ENCODE assay signal across 8 mouse cellular contexts in genomic region chr10:13473287-13473832, GRCm38 (mm10). TPM values are rescaled to one million over a fixed set of nuclear protein-coding genes. Genes with fewer than 3 reads are reported as not detected.
DNase-seq lines count a peak whose midpoint lies in the region; ATAC-seq and TF ChIP-seq lines count a peak whose summit lies in the region.

No protein-coding gene starts in this region.

- ATAC-seq in forebrain, postnatal 0 days: peak; percentile 2; the same call in 1 of the 2 replicates
- ATAC-seq in liver, embryonic 16.5 days (ENCODE audit: low read depth): no peak

- peak overlapping the region; percentile 99 for H3K4me2 ChIP-seq in forebrain, postnatal 0 days (ENCODE audit: low read depth)
- H3K4me2 ChIP-seq in liver, embryonic 16.5 days (ENCODE audit: low read depth, low read length): peak overlapping the region; percentile 74

- H3K27me3 ChIP-seq in heart, adult 2 months (ENCODE audit: control insufficient read depth, insufficient read depth, low read length): no peaks in the 10 kb centered on the region; the same call in 1 of the 2 replicates
- H3K27me3 ChIP-seq in forebrain, postnatal 0 days (ENCODE audit: insufficient read depth, low read length): peaks cover 5% of the 10 kb centered on the region
- H3K27me3 ChIP-seq in liver, embryonic 16.5 days (ENCODE audit: control insufficient read depth, insufficient read depth, low read depth, low read length): peaks cover 35% of the 10 kb centered on the region

- DNase-seq in heart, adult 2 months: no peak
- DNase-seq in heart, postnatal 4 days: no peak
- DNase-seq in ES-E14 (ENCODE audit: low read depth, low spot score): no peak
- no peak for DNase-seq in forebrain, postnatal 0 days
- no peak for DNase-seq in frontal cortex, postnatal 36 days (ENCODE audit: low spot score in 2 of 2)
- no peak for DNase-seq in kidney, postnatal 14 days
- no peak for DNase-seq in B cell, adult 2 months

- whole genome bisulfite sequencing in heart, adult 2 months: 19% methylated on average over 17 of the region's 17 CpGs
- 15% methylated on average over 17 of the region's 17 CpGs for WGBS in forebrain, postnatal 0 days
- 15% methylated on average over 17 of the region's 17 CpGs for WGBS in liver, embryonic 16.5 days (ENCODE audit: insufficient replicate concordance)

- H3K4me1 ChIP-seq in heart, adult 2 months (ENCODE audit: control insufficient read depth, insufficient read depth, low read length): no peaks in the 10 kb centered on the region
- peaks cover 0 to 4% of the 10 kb centered on the region in 2 experiments; a peak in 1 of 4 replicates for H3K4me1 ChIP-seq in ES-E14 (ENCODE audit: control insufficient read depth in 2 of 2, insufficient read depth in 2 of 2, low read length in 2 of 2, poor library complexity in 1 of 2)
- 0 out of 2 replicates have a peak, but pooled peaks cover 5% of the 10 kb centered on the region for H3K4me1 ChIP-seq in forebrain, postnatal 0 days (ENCODE audit: insufficient read depth)
- H3K4me1 ChIP-seq in liver, embryonic 16.5 days (ENCODE audit: control insufficient read depth, low read depth, low read length): no peaks in the 10 kb centered on the region; the same call in 1 of the 2 replicates

- H3K27ac ChIP-seq in heart, adult 2 months: peak overlapping the region; percentile 75
- no peak overlapping the region for H3K27ac ChIP-seq in ES-E14 (ENCODE audit: insufficient read depth, low read depth, low read length, poor library complexity, severe bottlenecking)
- H3K27ac ChIP-seq in forebrain, postnatal 0 days (ENCODE audit: low read depth, low read length): no peak overlapping the region
- no peak overlapping the region for H3K27ac ChIP-seq in liver, embryonic 16.5 days (ENCODE audit: low read length)

- no peaks in the 10 kb centered on the region for H3K9me3 ChIP-seq in ES-E14 (ENCODE audit: control insufficient read depth, insufficient read depth, low read depth, low read length)
- H3K9me3 ChIP-seq in forebrain, postnatal 0 days (ENCODE audit: low read length): no peaks in the 10 kb centered on the region
- no peaks in the 10 kb centered on the region for H3K9me3 ChIP-seq in liver, embryonic 16.5 days (replicated peaks; ENCODE audit: control insufficient read depth, low read length)

- in situ Hi-C loops in ES-E14 (cut with MboI; ENCODE audit: low sequenced_read_pairs in 2 of 2, unreplicated experiment in 2 of 2): no loop called here

- TF ChIP-seq EP300 in heart, adult 2 months (IDR thresholded peaks at IDR 0.05; ENCODE audit: insufficient read depth, low read depth, low read length): no peak

- H3K36me3 ChIP-seq in heart, adult 2 months (ENCODE audit: control insufficient read depth, insufficient read depth, low read length): no peaks in the 10 kb centered on the region
- H3K36me3 ChIP-seq in ES-E14 (ENCODE audit: control insufficient read depth, insufficient read depth, low read length, poor library complexity, severe bottlenecking): no peaks in the 10 kb centered on the region
- no peaks in the 10 kb centered on the region for H3K36me3 ChIP-seq in forebrain, postnatal 0 days (ENCODE audit: insufficient read depth)
- no peaks in the 10 kb centered on the region for H3K36me3 ChIP-seq in liver, embryonic 16.5 days (ENCODE audit: control insufficient read depth, insufficient read depth)

- no peak for TF ChIP-seq CTCF in heart, adult 2 months (IDR thresholded peaks at IDR 0.05)
- TF ChIP-seq CTCF in forebrain, postnatal 0 days (IDR thresholded peaks at IDR 0.05; ENCODE audit: low read depth): no peak

- H3K9ac ChIP-seq in heart, adult 2 months (ENCODE audit: low read depth, low read length): peak overlapping the region; percentile 76
- peak overlapping the region; percentile 58; the same call in 1 of the 2 replicates for H3K9ac ChIP-seq in ES-E14 (ENCODE audit: insufficient read depth, low read depth, low read length, poor library complexity, severe bottlenecking)
- H3K9ac ChIP-seq in forebrain, postnatal 0 days: peak overlapping the region; percentile 66
- H3K9ac ChIP-seq in liver, embryonic 16.5 days (ENCODE audit: low read depth, low read length): peak overlapping the region; percentile 47; the same call in 1 of the 2 replicates

- TF ChIP-seq POLR2A in heart, adult 2 months (IDR thresholded peaks at IDR 0.05; ENCODE audit: insufficient read depth, low read depth, low read length): no peak

- no peaks in the 10 kb centered on the region for H3K79me2 ChIP-seq in heart, adult 2 months (replicated peaks; ENCODE audit: control insufficient read depth, insufficient read depth, low read length)

- intact Hi-C loops in heart, adult 2 months (cut with DNase I): no loop called here

- peak overlapping the region; percentile 68 for H3K4me3 ChIP-seq in heart, adult 2 months
- peak overlapping the region; percentile 70 to 74 for H3K4me3 ChIP-seq in ES-E14 (ENCODE audit: insufficient read depth in 1 of 2, low read depth in 1 of 2, low read length in 2 of 2, poor library complexity in 1 of 2, severe bottlenecking in 1 of 2)
- peak overlapping the region; percentile 62 for H3K4me3 ChIP-seq in forebrain, postnatal 0 days (ENCODE audit: low read depth, low read length)
- peak overlapping the region; percentile 63 for H3K4me3 ChIP-seq in liver, embryonic 16.5 days (ENCODE audit: low read depth, low read length)

TF ChIP-seq in ES-E14, 5 proteins besides CTCF, POLR2A, EP300 and RAD21:
- no peak for TF ChIP-seq ZNF384 (IDR thresholded peaks at IDR 0.05; ENCODE audit: low read depth, low read length)
- TF ChIP-seq CHD2 (IDR thresholded peaks at IDR 0.05; ENCODE audit: low read depth, low read length): no peak
- TF ChIP-seq ZC3H11A (IDR thresholded peaks at IDR 0.05; ENCODE audit: borderline replicate concordance, low read depth, low read length): no peak
- TF ChIP-seq MAFK (IDR thresholded peaks at IDR 0.05; ENCODE audit: insufficient read depth, low read depth, low read length): no peak

RNA-seq across cellular contexts. Expression of gene Phactr2, which starts 0.9 kb away (rescaled TPM):
- 10 to 100 TPM; 47.7 to 49.3 TPM for total RNA-seq in heart, adult 2 months (2021)
- 15.2 and 23.9 TPM in 2 replicates for polyA plus RNA-seq in heart, adult 2 months (2012; rRNA removed)
- total RNA-seq in heart, postnatal 4 days (2021): 10 to 100 TPM; 78.3 to 79.5 TPM
- total RNA-seq in ES-E14 (2012; rRNA removed): 2.1 and 2.2 TPM in 2 replicates
- total RNA-seq in forebrain, postnatal 0 days (2014; rRNA removed): 6.9 and 10.5 TPM in 2 replicates
- polyA plus RNA-seq in forebrain, postnatal 0 days (2015; fragmentation: Nextera tagmentation; extraction: Ambion mirVana): 4.4 and 8.1 TPM in 2 replicates
- 3.4 and 3.5 TPM in 2 replicates for polyA plus RNA-seq in liver, embryonic 16.5 days (2015; fragmentation: Nextera tagmentation; extraction: Ambion mirVana)

RNA-seq across cellular contexts. Expression of gene Fuca2, which starts 26.0 kb away (rescaled TPM):
- 100 to 1,000 TPM; 202 to 207 TPM for total RNA-seq in heart, adult 2 months (2021)
- polyA plus RNA-seq in heart, adult 2 months (2012; rRNA removed): 86.2 and 164 TPM in 2 replicates
- 100 to 1,000 TPM; 261 to 315 TPM for total RNA-seq in heart, postnatal 4 days (2021)
- 11.6 and 13.2 TPM in 2 replicates for total RNA-seq in ES-E14 (2012; rRNA removed)
- 11.3 and 12.5 TPM in 2 replicates for total RNA-seq in forebrain, postnatal 0 days (2014; rRNA removed)
- 42.5 and 45.7 TPM in 2 replicates for polyA plus RNA-seq in forebrain, postnatal 0 days (2015; fragmentation: Nextera tagmentation; extraction: Ambion mirVana)
- 47.7 and 53.7 TPM in 2 replicates for polyA plus RNA-seq in liver, embryonic 16.5 days (2015; fragmentation: Nextera tagmentation; extraction: Ambion mirVana)

Comparison
In these comparisons a context has a peak if more than half of its experiments do, and no peak if none do; other contexts are left out.
1. RNA of gene Fuca2, which starts 26.0 kb away (total RNA-seq): 261 to 315 TPM in heart, postnatal 4 days and 202 to 207 TPM in heart, adult 2 months; 11.6 to 13.2 TPM in ES-E14 and 11.3 to 12.5 TPM in forebrain, postnatal 0 days; every median in the first group is over 10 times any median in the second.
2. Peak in every context shown above with its lines, with median percentiles within 50 percentile points of each other: H3K4me3 ChIP-seq and H3K9ac ChIP-seq.